Mouse (Mus musculus): Measurements from ENCODE around the gene Dlg2. TPM values are rescaled to one million over a fixed set of nuclear protein-coding genes. Genes with fewer than 3 reads are reported as not detected.

Dlg2 gene
- polyA plus RNA-seq, 1 experiment, result not detected

DNA sequence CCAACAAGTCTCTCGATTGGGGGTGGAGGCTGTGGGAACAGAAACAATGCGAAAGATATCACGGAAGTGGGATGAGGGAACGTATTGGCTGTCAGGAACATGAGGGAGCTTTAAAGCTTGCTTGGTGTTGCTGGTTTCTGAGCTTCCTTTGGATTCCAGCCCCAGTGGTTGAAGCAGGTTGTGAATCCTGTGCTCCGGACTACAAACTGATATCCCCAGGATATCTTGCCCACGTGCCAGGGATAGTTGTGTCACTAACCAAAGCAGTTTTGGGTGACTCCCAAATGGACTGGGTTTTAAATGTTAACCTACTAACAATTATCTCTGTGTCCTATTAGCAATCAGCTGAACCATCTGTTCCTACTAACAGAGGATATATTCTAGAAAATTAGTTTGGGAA lies 1099.7 kb downstream of the Dlg2 start:
- Histone ChIP-seq H3K4me3 (ENCODE audit: insufficient read depth, low read length) (no peak overlapping the region), H3K27ac (ENCODE audit: insufficient read depth, low read depth, low read length) (no peak overlapping the region), H3K4me1 (ENCODE audit: control insufficient read depth, insufficient read depth, low read length) (no peaks in the 10 kb centered on the region)
- no peak for TF ChIP-seq CTCF (IDR thresholded peaks at IDR 0.05; ENCODE audit: low read depth, low read length)
- TF ChIP-seq POLR2A (IDR thresholded peaks at IDR 0.05; ENCODE audit: borderline replicate concordance, low read depth, low read length), result no peak

DNA sequence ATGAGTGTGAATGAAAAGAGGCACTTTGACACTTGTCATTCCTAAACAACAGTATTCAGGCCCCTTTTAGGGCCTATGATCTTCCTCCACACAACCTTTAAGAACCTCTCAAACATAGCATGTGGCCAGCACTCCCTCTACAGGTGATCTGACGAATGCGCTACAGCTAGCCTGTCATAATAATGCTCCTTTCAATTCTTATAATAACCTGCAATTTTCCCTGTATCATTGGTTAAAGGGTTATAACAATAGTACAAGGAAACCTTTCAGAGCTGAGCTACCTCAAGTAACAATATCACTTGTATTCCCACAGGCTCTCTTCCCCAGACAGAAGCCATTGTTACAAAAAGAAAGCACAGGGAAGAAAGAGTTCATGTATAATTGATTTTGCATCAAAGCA lies 1105.7 kb downstream of the Dlg2 start:
- Histone ChIP-seq H3K4me3 (ENCODE audit: insufficient read depth, low read length) (no peak overlapping the region), H3K4me1 (ENCODE audit: control insufficient read depth, insufficient read depth, low read length) (no peaks in the 10 kb centered on the region), H3K27ac (ENCODE audit: insufficient read depth, low read depth, low read length) (no peak overlapping the region)
- no peak for TF ChIP-seq POLR2A (IDR thresholded peaks at IDR 0.05; ENCODE audit: borderline replicate concordance, low read depth, low read length)
- no peak for TF ChIP-seq CTCF (IDR thresholded peaks at IDR 0.05; ENCODE audit: low read depth, low read length)

DNA sequence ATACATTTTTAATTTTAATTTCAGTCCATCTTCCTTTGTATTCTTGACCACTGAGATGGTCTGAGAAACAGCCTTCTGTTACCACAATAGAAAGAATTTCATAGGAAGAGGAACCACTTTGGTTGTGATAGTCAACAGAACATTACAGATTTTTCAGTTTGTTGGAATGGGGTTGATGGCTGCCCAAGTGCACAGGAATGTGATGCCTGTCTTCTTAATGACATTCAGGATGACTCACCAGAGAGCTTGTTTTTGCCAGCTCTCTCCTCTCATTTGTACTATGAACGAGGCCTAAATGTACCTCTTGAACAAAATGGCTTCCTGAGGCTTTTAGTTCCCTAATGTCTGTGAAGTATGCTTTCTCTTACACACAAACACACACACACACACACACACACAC lies 1107.1 kb downstream of the Dlg2 start:
- Histone ChIP-seq H3K4me3 (ENCODE audit: insufficient read depth, low read length) (no peak overlapping the region), H3K4me1 (ENCODE audit: control insufficient read depth, insufficient read depth, low read length) (no peaks in the 10 kb centered on the region), H3K27ac (ENCODE audit: insufficient read depth, low read depth, low read length) (no peak overlapping the region)
- TF ChIP-seq CTCF (IDR thresholded peaks at IDR 0.05; ENCODE audit: low read depth, low read length) (no peak), POLR2A (IDR thresholded peaks at IDR 0.05; ENCODE audit: borderline replicate concordance, low read depth, low read length) (no peak)

DNA sequence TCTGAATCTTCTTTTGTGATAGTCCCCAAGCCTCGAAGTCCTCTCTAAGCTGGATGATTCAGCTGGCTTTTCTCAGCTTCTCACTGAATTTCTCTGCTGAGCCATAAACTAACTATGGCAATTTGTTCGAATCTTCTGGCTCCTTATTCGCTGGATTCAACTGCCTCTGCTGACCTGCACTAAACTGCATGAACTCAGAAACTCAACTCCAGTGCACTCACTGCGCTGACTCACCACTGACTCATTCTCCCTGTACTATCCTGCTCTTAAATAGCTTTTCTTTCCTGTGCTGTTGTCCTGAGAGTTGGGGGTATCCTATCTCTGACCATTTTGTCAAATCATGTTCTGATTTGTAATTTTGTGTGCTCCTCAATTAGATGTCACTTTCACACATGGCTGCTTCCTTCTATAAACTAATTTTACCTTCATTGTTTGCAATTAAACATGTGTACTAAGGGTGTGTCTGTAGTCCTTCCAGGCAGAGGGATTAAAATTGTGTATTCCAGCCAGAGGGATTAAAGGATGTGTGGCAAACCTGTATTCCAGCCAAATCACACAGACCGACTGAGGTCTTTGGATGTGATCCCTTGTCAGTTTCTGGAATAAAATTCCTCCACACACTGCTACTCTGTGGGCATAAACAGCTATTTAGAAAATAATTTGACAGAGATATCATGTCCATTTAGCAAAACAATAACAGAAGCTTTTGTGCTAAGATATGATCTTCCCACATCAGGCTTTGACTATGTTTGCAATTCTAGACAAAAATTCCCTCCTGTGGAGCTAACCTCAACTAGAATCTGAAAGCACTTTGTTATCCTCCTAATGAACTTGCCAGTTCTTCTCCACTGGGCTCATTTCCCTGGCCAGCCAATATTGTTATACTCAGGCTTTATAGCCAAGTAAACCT lies 1115.0 kb downstream of the Dlg2 start:
- TF ChIP-seq POLR2A (IDR thresholded peaks at IDR 0.05; ENCODE audit: borderline replicate concordance, low read depth, low read length), result no peak
- no peak for TF ChIP-seq CTCF (IDR thresholded peaks at IDR 0.05; ENCODE audit: low read depth, low read length)
- H3K4me3 ChIP-seq (ENCODE audit: insufficient read depth, low read length), result no peak overlapping the region

DNA sequence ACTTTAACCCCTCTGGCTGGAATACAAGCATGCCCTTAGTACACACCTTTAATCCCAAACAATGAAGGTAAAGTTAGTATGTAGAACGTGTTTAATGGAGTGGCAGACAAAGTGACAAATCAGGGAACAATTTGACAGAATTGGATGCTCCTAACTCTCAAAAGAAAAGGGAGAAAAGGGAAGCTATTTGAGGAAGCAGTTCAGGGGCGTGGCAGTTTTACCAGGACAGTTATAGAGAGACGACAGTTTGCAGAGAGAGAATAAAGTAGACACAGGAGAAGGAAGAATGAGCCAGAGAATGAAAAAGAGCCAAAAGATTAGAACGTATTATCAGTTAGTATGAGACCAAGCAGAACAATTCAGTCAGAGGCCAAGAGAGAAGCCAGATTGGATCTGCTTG lies 1122.1 kb downstream of the Dlg2 start:
- TF ChIP-seq CTCF (IDR thresholded peaks at IDR 0.05; ENCODE audit: low read depth, low read length) (no peak), POLR2A (IDR thresholded peaks at IDR 0.05; ENCODE audit: borderline replicate concordance, low read depth, low read length) (no peak)
- Histone ChIP-seq H3K4me3 (ENCODE audit: insufficient read depth, low read length) (no peak overlapping the region), H3K27ac (ENCODE audit: insufficient read depth, low read depth, low read length) (no peak overlapping the region), H3K4me1 (ENCODE audit: control insufficient read depth, insufficient read depth, low read length) (no peaks in the 10 kb centered on the region)

More for the DNA sequence above, 1115.0 kb downstream of the Dlg2 start:
- Histone ChIP-seq H3K27ac (ENCODE audit: insufficient read depth, low read depth, low read length) (no peak overlapping the region), H3K4me1 (ENCODE audit: control insufficient read depth, insufficient read depth, low read length) (no peaks in the 10 kb centered on the region)

DNA sequence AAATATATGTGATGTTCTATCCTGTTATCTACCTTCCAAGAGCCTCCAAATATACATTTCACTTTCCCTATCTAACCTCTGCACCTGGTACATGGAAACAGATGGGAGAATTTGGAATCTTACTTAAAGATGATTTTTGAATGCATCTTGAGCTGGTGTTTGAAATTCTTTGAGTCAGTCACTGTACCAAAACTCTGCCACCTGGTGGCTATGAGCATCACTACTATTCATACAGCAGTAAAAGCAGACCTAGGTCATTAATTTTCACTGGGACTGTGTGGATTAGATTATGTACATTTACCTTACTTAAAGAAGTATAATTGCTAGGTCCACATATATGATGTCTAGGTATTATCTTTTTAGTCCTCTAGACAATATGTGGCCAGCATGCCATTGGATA lies 1124.8 kb downstream of the Dlg2 start:
- no peak for TF ChIP-seq POLR2A (IDR thresholded peaks at IDR 0.05; ENCODE audit: borderline replicate concordance, low read depth, low read length)
- TF ChIP-seq CTCF (IDR thresholded peaks at IDR 0.05; ENCODE audit: low read depth, low read length), result no peak
- Histone ChIP-seq H3K27ac (ENCODE audit: insufficient read depth, low read depth, low read length) (no peak overlapping the region), H3K4me1 (ENCODE audit: control insufficient read depth, insufficient read depth, low read length) (no peaks in the 10 kb centered on the region), H3K4me3 (ENCODE audit: insufficient read depth, low read length) (no peak overlapping the region)

DNA sequence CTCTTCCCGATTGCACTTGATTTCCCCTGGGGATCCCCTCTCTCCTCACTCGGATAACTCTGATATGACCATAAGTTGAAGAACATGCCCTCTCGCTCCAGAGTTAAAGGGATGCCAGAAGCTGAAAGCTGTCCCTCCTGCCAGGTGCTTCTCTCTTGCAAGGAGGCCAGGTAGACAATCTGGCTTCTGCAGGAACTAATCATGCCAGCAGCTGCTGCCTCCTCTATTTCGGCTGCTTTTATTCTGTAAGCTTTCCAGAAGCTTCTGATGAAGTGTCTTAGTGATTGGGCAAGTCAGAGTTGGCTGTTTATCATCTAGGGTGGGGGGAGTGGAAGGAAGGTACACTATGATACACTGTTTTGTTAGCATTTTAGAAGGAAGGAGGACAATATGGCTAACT lies 1127.1 kb downstream of the Dlg2 start:
- H3K4me1 ChIP-seq (ENCODE audit: control insufficient read depth, insufficient read depth, low read length), result no peaks in the 10 kb centered on the region
- TF ChIP-seq POLR2A (IDR thresholded peaks at IDR 0.05; ENCODE audit: borderline replicate concordance, low read depth, low read length) (no peak), CTCF (IDR thresholded peaks at IDR 0.05; ENCODE audit: low read depth, low read length) (no peak)
- H3K4me3 ChIP-seq (ENCODE audit: insufficient read depth, low read length), result no peak overlapping the region
- H3K27ac ChIP-seq (ENCODE audit: insufficient read depth, low read depth, low read length), result no peak overlapping the region

DNA sequence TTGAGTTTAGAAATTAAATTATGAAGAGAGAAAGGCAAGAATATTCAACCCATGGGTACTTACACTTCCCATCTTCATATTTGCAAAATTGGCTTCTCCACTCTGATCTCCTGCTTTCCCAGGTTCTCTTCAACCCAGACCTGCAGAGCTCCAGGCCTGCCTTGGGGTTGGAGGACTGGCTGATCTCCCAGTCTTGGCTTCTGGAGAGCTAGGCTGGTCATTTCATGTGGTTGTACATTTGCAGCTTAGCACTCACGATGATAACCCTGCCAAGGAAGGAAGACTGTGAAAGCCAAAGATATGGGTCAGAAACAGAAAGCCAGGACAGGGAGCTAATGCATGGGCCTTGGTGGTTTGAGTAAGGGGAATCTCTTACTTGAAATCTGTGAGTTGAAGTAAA lies 1176.6 kb downstream of the Dlg2 start:
- H3K4me3 ChIP-seq (ENCODE audit: insufficient read depth, low read length), result no peak overlapping the region
- TF ChIP-seq POLR2A (IDR thresholded peaks at IDR 0.05; ENCODE audit: borderline replicate concordance, low read depth, low read length) (no peak), CTCF (IDR thresholded peaks at IDR 0.05; ENCODE audit: low read depth, low read length) (no peak)
- H3K4me1 ChIP-seq (ENCODE audit: control insufficient read depth, insufficient read depth, low read length), result no peaks in the 10 kb centered on the region
- H3K27ac ChIP-seq (ENCODE audit: insufficient read depth, low read depth, low read length), result no peak overlapping the region

DNA sequence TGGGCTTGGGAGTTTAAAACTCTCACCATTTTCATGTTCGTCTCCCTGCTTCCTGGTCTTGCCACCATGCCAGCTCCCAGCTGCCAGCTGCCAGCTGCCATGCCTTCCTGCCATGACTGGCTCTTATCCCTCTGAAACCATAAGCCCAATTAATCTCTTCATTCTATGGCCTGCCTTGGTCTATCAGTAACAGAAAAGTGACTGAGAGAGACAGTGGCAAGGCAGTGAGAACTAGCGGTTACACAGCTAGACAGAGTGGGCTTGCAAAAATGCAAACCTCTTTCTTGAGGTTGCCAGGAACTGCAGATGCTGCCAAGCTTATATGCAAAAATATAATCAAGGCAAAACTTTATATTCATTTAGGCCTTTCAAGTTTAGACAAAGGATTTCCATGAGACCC lies 1183.0 kb downstream of the Dlg2 start:
- TF ChIP-seq CTCF (IDR thresholded peaks at IDR 0.05; ENCODE audit: low read depth, low read length) (no peak), POLR2A (IDR thresholded peaks at IDR 0.05; ENCODE audit: borderline replicate concordance, low read depth, low read length) (no peak)
- Histone ChIP-seq H3K4me3 (ENCODE audit: insufficient read depth, low read length) (no peak overlapping the region), H3K4me1 (ENCODE audit: control insufficient read depth, insufficient read depth, low read length) (no peaks in the 10 kb centered on the region), H3K27ac (ENCODE audit: insufficient read depth, low read depth, low read length) (no peak overlapping the region)

DNA sequence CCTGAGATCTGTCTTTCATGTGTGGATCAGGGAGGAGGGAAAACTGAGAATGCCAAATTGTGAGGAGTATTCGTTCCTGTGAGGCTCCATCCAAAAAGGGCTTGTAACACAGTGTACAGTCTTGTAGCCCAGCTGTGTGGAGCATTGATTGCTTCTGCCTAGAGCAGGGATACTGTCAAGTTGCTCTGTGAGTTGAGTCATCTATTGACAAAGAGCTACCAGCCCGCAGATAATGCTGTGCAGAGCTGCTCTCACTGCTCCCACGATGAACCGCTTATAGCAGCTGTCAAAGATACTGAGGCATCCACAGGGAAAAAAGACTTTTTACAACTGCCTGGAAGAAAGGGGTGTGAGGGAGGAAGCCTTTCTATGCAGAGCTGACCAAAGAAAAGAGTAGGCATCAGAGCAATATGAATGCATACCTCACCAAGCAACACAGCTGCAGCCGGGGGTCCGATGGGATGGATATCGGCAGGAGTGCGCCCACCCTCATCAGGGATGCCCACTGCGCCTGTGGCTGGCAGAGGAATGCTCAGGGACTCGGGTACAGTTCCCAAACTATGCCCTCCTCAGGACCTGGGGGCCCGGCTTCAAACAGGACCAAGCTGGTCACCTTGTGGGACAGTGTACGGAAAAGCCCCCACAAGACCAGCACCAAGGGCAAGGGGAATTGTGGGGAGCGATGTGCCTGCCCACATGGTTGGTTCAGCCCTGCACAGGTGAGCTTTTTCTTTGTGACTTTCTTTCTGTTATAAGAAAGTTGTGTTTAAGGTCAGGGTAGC lies 1196.0 kb downstream of the Dlg2 start:
- Histone ChIP-seq H3K27ac (ENCODE audit: insufficient read depth, low read depth, low read length) (no peak overlapping the region), H3K4me1 (ENCODE audit: control insufficient read depth, insufficient read depth, low read length) (no peaks in the 10 kb centered on the region), H3K4me3 (ENCODE audit: insufficient read depth, low read length) (no peak overlapping the region)
- no peak for TF ChIP-seq CTCF (IDR thresholded peaks at IDR 0.05; ENCODE audit: low read depth, low read length)
- TF ChIP-seq POLR2A (IDR thresholded peaks at IDR 0.05; ENCODE audit: borderline replicate concordance, low read depth, low read length), result no peak

Measured in bone marrow macrophage, adult 2 months (primary cell).